Mouse (Mus musculus): ENCODE measurements at regions not wholly inside any gene's neighbourhood (a gene's known extent, or its start where the extent isn't known, plus 50 kb on each side); places are given as distances from the start of the nearest gene placed in this dataset.

DNA sequence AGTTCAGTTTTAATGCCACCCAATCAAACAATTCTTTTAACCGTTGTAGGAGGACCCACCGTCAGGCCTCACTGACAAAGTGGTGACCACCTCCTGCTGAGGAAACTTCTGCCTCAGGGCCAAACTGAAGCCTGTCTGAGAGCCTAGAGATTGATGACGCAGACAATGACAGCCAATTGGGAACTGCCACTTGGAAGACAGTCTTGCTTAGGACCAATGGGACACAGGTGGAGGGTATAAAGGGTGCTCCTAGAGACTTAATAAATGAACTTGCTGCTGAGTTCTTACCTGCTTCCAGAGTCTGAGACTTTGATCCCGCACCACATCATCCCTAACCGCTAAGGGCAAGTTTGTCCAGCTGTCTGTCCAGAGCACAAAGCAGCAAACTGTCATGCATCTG lies 80.0 kb downstream of the Tbx4 start:
- no peak for DNase-seq (ENCODE audit: low read depth, low spot score)

DNA sequence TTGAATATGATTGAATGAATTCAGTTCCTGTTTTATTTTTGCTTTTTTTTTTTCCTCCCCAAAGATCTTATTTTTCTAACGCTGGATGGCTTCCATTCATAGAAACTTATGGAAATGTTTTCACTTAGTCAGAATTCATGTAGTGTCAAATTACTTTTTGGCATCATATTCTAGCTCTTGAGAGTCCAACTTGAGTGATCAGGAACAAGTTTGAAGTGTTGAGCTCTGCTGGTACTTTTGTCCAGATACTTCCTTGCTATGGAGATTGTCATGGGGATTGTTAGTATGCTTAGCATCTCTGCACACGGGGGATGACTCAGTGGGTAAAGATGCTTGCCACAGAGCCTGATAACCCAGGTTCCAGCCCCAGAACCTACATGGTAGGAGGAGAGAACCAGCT lies 84.1 kb downstream of the Tbx4 start:
- no peak for DNase-seq (ENCODE audit: low read depth, low spot score)

DNA sequence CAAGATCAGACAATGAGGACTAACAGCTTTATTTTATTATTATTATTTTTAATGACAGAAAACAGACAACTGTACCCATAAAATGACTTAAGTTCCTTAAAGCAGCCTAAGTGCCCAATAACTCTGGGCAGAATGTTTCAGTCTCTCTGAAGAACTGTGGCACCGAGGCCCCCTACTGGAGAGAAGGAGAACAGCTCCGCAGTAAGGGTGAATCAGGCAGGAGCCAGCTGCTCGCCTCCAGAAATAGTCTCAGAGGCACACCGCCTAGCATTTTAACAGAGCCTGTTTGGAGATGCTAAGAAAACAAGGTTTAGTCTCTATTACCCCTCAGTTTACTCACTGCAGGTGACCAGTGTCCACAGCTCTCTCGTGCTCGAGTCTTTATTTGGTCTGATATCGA lies 86.2 kb downstream of the Tbx4 start:
- DNase-seq (ENCODE audit: low read depth, low spot score), result peak; percentile 61

- no peak for DNase-seq (ENCODE audit: low read depth, low spot score)
These were observed 87.5 kb downstream of the Tbx4 start for GRCm38 (mm10) chr11:85973736-85974135.

DNA sequence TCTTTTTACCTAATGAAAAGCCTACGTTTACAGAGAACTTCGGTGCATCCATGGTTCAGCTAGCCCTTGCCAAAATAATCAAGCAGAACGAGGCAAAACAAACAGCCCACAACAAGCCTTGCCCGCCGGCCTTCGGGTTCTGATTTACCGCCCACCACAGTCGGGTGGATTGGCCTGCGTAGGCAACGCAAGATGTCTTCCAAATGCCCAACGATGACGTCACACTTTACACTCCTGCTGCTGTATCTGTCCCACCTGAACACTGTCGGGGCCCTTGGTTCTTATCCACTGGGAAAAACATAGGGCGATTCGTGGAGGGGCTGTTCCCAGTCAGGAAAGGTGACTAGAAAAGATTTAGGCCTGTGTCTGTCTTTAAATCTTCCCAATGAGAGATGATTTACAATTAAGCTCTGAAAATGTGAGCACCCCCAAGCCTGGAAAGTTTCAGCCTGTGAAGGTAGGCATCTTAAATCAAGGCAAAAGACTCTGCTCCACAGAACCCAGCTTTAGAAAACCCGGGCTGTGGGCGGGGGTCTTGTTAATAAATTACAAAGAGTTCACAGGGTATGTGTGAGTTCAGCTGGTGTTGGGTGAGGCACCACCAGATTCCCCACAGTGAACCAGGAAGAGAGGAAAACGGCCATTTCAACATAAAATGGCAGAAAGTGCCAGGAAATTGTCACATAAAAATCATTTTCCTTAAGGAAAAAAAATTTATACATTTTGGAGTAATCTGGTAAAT lies 90.6 kb downstream of the Tbx4 start:
- DNase-seq (ENCODE audit: low read depth, low spot score), result no peak

- DNase-seq (ENCODE audit: low read depth, low spot score), result no peak
These were observed 94.2 kb downstream of the Tbx4 start for GRCm38 (mm10) chr11:85980388-85980787.

DNA sequence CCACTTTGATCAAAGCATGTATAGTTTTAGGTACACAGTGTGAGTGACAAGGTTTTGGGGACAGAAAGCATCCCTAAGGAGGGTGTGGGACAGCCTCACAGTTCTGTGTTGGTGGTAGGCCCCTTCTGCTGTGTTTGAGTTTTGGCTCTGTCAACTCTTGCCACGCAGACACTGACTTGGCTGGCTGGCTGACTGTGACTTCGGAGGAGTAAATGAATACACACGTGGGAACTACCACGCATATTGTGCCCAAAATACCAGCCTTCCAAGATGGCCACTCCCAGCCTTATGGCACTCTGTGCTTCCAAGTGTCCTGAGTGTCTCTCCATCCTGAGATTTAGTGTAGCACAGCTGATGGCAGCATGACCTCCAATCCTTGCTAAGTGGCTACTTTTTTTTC lies 95.3 kb downstream of the Tbx4 start:
- DNase-seq (ENCODE audit: low read depth, low spot score), result no peak

DNA sequence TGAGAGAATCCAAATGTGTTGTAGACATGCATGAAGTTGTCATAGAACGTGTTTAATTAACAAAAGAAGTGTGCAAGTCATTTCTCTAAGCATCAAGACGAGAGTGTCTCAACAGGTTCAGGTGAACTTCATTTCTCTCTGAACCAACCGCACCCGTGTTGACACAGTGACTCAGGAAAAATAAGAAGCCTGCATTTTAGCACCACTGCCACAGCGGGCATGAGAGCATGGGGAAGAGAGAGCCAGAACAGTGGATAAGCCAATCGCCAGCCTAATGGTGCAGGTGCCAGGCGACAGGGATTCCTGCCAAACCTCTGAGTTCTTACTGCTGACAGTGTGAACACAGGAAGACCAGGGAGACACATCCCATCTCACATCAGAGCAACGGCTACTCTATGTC lies 100.1 kb downstream of the Tbx4 start:
- DNase-seq (ENCODE audit: low read depth, low spot score), result no peak

DNA sequence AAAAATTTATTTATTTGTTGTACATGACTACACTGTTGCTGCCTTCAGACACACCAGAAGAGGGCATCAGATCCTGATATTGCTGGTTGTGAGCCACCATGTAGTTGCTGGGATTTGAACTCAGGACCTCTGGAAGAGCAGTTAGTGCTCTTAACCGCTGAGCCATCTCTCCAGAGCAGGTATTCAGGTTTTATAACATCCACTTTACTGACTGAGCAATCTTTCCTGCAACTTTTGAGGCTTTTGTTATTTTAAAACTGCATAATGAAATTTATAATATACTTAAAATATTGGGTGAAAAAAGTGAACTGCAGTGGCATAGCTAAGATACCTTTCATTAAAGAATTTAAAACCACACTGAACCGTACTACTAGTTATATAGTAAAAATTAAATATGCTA lies 101.0 kb downstream of the Tbx4 start:
- DNase-seq (ENCODE audit: low read depth, low spot score), result no peak

GRCm38 (mm10) chr11:85989536-85989935 lies 103.3 kb downstream of the Tbx4 start:
- DNase-seq (ENCODE audit: low read depth, low spot score), result peak; percentile 17

- peak; percentile 26 for DNase-seq (ENCODE audit: low read depth, low spot score)
These were observed 103.8 kb downstream of the Tbx4 start for GRCm38 (mm10) chr11:85989940-85990493.

DNA sequence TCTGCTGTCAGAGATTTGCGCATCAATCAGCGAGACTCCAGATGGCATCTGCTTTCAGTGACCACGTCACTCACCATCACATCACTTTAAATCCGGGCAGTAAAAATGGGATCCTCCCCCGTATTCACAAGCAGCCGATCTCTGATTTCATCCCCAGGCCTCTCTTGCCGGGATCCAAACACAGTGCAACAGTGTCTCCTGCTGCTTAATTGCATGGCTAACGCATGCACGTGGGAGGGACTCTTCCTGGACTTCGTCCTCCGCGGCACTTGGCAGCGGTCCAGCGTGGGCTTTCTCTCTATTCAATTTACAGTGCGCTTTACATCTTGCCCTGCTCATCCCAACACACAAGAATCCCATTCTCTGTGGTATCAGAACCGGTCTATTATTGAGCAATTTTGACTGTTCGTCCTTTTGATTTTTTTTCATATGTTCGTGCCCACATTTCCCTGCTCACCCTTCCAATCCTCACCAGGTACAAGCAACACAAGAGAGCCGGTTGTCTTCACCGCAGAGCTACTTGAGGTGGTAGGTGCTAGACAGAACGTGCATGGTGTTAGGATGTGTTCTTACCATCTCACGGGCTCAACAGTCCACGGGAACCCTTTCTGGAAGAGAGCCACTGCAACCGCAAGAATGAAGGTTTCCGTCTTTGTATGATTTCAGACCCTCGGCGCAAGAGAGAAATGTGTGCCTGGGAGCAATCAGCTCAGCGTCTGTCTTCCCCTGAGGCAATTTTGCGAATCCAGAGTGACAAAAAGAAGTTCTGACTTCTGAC lies 109.3 kb downstream of the Tbx4 start:
- DNase-seq (ENCODE audit: low read depth, low spot score), result no peak

GRCm38 (mm10) chr11:85996686-85997085 lies 110.5 kb downstream of the Tbx4 start:
- no peak for DNase-seq (ENCODE audit: low read depth, low spot score)

- no peak for DNase-seq (ENCODE audit: low read depth, low spot score)
These were observed 117.1 kb downstream of the Tbx4 start for GRCm38 (mm10) chr11:86003341-86003740.

DNA sequence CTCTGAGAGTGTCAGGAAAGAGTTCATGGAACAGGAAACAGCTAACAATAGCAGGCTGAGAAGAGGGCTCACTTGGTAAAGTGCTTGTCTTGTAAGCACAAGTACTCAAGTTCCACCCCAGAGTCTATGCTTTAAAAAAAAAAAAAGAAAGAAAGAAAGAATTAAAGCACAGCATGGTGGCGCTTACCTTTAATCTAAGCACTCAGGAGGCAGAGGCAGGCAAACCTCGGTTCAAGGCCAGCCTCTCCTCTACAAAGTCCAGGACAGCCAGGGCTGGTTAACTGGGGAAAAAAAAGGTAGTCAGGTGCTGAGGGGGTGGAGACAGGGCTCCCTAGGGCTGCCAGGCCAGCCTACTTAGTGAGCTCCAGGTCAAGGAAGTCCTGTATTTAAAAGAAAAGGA lies 119.1 kb downstream of the Tbx4 start:
- DNase-seq (ENCODE audit: low read depth, low spot score), result no peak

GRCm38 (mm10) chr11:86005899-86006445 lies 119.8 kb downstream of the Tbx4 start:
- DNase-seq (ENCODE audit: low read depth, low spot score), result no peak

- no peak for DNase-seq (ENCODE audit: low read depth, low spot score)
These were observed 120.6 kb downstream of the Tbx4 start for GRCm38 (mm10) chr11:86006859-86007258.
